Mouse (Mus musculus) CH12.LX (cell line): ENCODE measurements around the gene Lrp6. TPM values are rescaled to one million over a fixed set of nuclear protein-coding genes. Genes with fewer than 3 reads are reported as not detected.

Experiments
- DNase-seq: peaks from one replicate; pipeline ENCODE4 v3.0.0-alpha.2; 2013; ENCODE audit errors: extremely low read depth
- H3K27ac ChIP-seq: 2 replicates; pipeline ENCODE4 v1.5.1; 2012; ENCODE audit warnings: low read depth, mild to moderate bottlenecking, control low read depth, moderate library complexity; ENCODE audit not compliant: insufficient read depth
- H3K27me3 ChIP-seq: replicated peaks from 2 replicates; pipeline ENCODE3; 2012; ENCODE audit warnings: inconsistent platforms
- H3K36me3 ChIP-seq, 2 experiments: replicated peaks in 1 of 2; 2 replicates each; pipeline versions ENCODE3 to v1.6.1; 2012; ENCODE audit warnings: inconsistent platforms in 1 of 2, low read length in 1 of 2, mild to moderate bottlenecking in 1 of 2, mixed read lengths in 1 of 2, moderate library complexity in 1 of 2; ENCODE audit not compliant: control insufficient read depth in 1 of 2, insufficient read depth in 1 of 2
- H3K4me1 ChIP-seq, 2 experiments: 2 replicates each; pipeline ENCODE4 v1.6.1; 2012; ENCODE audit warnings: inconsistent platforms in 1 of 2, moderate library complexity in 1 of 2; ENCODE audit not compliant: insufficient read depth in 2 of 2, control insufficient read depth in 1 of 2
- H3K4me2 ChIP-seq: 2 replicates; pipeline ENCODE4 v1.6.1; 2012; ENCODE audit warnings: low read depth, mild to moderate bottlenecking, control low read depth; ENCODE audit not compliant: poor library complexity, insufficient read depth, severe bottlenecking
- H3K4me3 ChIP-seq, 3 experiments: fragments of 150-350 bp in 1 of 3; sonication (generic) in 1 of 3; replicated peaks in 1 of 3; 2 replicates each; pipeline versions ENCODE3 to v1.5.1; 2011 to 2012; ENCODE audit warnings: low read depth in 2 of 3, low read length in 2 of 3, mild to moderate bottlenecking in 2 of 3, moderate library complexity in 2 of 3, control low read depth in 1 of 3, improper control_type of control experiment in 1 of 3, inconsistent platforms in 1 of 3, mixed read lengths in 1 of 3; ENCODE audit not compliant: poor library complexity in 1 of 3
- H3K79me2 ChIP-seq: replicated peaks from 2 replicates; pipeline ENCODE4 v1.6.1; 2012; ENCODE audit warnings: mild to moderate bottlenecking, moderate library complexity; ENCODE audit not compliant: control insufficient read depth, poor library complexity, insufficient read depth, severe bottlenecking; ENCODE audit errors: extremely low read depth
- H3K9ac ChIP-seq: 2 replicates; pipeline ENCODE4 v1.6.1; 2012; ENCODE audit warnings: low read depth, mild to moderate bottlenecking, control low read depth, moderate library complexity; ENCODE audit not compliant: insufficient read depth
- H3K9me3 ChIP-seq: replicated peaks from 2 replicates; pipeline ENCODE3; 2012; ENCODE audit warnings: low read length, inconsistent platforms, mixed read lengths
- BHLHE40 ChIP-seq: IDR thresholded peaks from 2 replicates; pipeline ENCODE4 v1.6.1; 2011; ENCODE audit warnings: mild to moderate bottlenecking, low read depth, low read length, improper control_type of control experiment
- CHD1 ChIP-seq: IDR thresholded peaks from 2 replicates; pipeline ENCODE4 v1.6.1; 2012; ENCODE audit warnings: low read depth, low read length, improper control_type of control experiment, inconsistent platforms
- CHD2 ChIP-seq: IDR thresholded peaks from 2 replicates; pipeline ENCODE4 v1.6.1; 2011; ENCODE audit warnings: low read length, improper control_type of control experiment
- CTCF ChIP-seq, 2 experiments: IDR thresholded peaks in 1 of 2; conservative IDR thresholded peaks in 1 of 2; 2 replicates each; pipeline ENCODE4 v1.5.1; 2011 to 2012; ENCODE audit warnings: low read depth in 2 of 2, low read length in 2 of 2, improper control_type of control experiment in 1 of 2, inconsistent platforms in 1 of 2, mild to moderate bottlenecking in 1 of 2, moderate library complexity in 1 of 2
- E2F4 ChIP-seq: IDR thresholded peaks from 2 replicates; pipeline ENCODE4 v1.6.1; 2011; ENCODE audit warnings: low read depth, low read length, improper control_type of control experiment; ENCODE audit not compliant: insufficient replicate concordance
- ELF1 ChIP-seq: IDR thresholded peaks from 2 replicates; pipeline ENCODE4 v1.6.1; 2014; ENCODE audit warnings: low read depth, mild to moderate bottlenecking, inconsistent platforms, low read length, improper control_type of control experiment
- EP300 ChIP-seq: IDR thresholded peaks from 2 replicates; pipeline ENCODE4 v1.6.1; 2011; ENCODE audit warnings: low read length, improper control_type of control experiment
- ETS1 ChIP-seq: conservative IDR thresholded peaks from 2 replicates; pipeline ENCODE4 v1.6.1; 2012; ENCODE audit warnings: low read depth, mild to moderate bottlenecking, inconsistent platforms, low read length, improper control_type of control experiment, moderate library complexity
- GABPA ChIP-seq: IDR thresholded peaks from 2 replicates; pipeline ENCODE4 v1.6.1; 2012; ENCODE audit warnings: low read depth, low read length, improper control_type of control experiment, inconsistent platforms; ENCODE audit not compliant: insufficient replicate concordance
- HCFC1 ChIP-seq: IDR thresholded peaks from 2 replicates; pipeline ENCODE4 v1.6.1; 2012; ENCODE audit warnings: low read depth, mild to moderate bottlenecking, inconsistent platforms, low read length, improper control_type of control experiment
- IRF4 ChIP-seq: IDR thresholded peaks from 2 replicates; pipeline ENCODE4 v1.6.1; 2014; ENCODE audit warnings: low read depth, mild to moderate bottlenecking, inconsistent platforms, low read length, improper control_type of control experiment
- JUN ChIP-seq: IDR thresholded peaks from 2 replicates; pipeline ENCODE4 v1.6.1; 2011; ENCODE audit warnings: low read depth, mild to moderate bottlenecking, low read length, improper control_type of control experiment, moderate library complexity; ENCODE audit not compliant: insufficient read depth
- JUND ChIP-seq: conservative IDR thresholded peaks from 2 replicates; pipeline ENCODE4 v1.6.1; 2011; ENCODE audit warnings: low read depth, low read length, improper control_type of control experiment
- KAT2A ChIP-seq: IDR thresholded peaks from 2 replicates; pipeline ENCODE4 v1.6.1; 2012; ENCODE audit warnings: low read length, improper control_type of control experiment, inconsistent platforms; ENCODE audit not compliant: insufficient replicate concordance
- MAFK ChIP-seq: IDR thresholded peaks from 2 replicates; pipeline ENCODE4 v1.6.1; 2011; ENCODE audit warnings: low read length, improper control_type of control experiment; ENCODE audit not compliant: insufficient replicate concordance
- MAX ChIP-seq: IDR thresholded peaks from 2 replicates; pipeline ENCODE4 v1.6.1; 2011; ENCODE audit warnings: low read length, improper control_type of control experiment
- MAZ ChIP-seq: IDR thresholded peaks from 2 replicates; pipeline ENCODE4 v1.6.1; 2012; ENCODE audit warnings: low read depth, mild to moderate bottlenecking, inconsistent platforms, low read length, improper control_type of control experiment, moderate library complexity
- MEF2A ChIP-seq: IDR thresholded peaks from 2 replicates; pipeline ENCODE4 v1.6.1; 2014; ENCODE audit warnings: low read depth, mild to moderate bottlenecking, inconsistent platforms, low read length, improper control_type of control experiment, borderline replicate concordance
- MXI1 ChIP-seq: IDR thresholded peaks from 2 replicates; pipeline ENCODE4 v1.6.1; 2011; ENCODE audit warnings: mild to moderate bottlenecking, low read depth, low read length, improper control_type of control experiment
- MYC ChIP-seq: IDR thresholded peaks from 2 replicates; pipeline ENCODE4 v1.6.1; 2011; ENCODE audit warnings: low read depth, mild to moderate bottlenecking, improper control_type of control experiment, low read length
- NELFE ChIP-seq: IDR thresholded peaks from 2 replicates; pipeline ENCODE4 v1.6.1; 2011; ENCODE audit warnings: low read depth, low read length, improper control_type of control experiment
- NRF1 ChIP-seq: IDR thresholded peaks from 2 replicates; pipeline ENCODE4 v1.6.1; 2014; ENCODE audit warnings: low read depth, mild to moderate bottlenecking, inconsistent platforms, low read length, improper control_type of control experiment, moderate library complexity
- PAX5 ChIP-seq: IDR thresholded peaks from 2 replicates; pipeline ENCODE4 v1.6.1; 2012; ENCODE audit warnings: low read length, inconsistent platforms, mixed read lengths
- POLR2A ChIP-seq: IDR thresholded peaks from 2 replicates; pipeline ENCODE4 v1.6.1; 2011; ENCODE audit warnings: low read depth, mild to moderate bottlenecking, improper control_type of control experiment, low read length
- POLR2AphosphoS2 ChIP-seq: IDR thresholded peaks from 2 replicates; pipeline ENCODE4 v1.6.1; 2011; ENCODE audit warnings: low read depth, low read length, improper control_type of control experiment
- RAD21 ChIP-seq: IDR thresholded peaks from 2 replicates; pipeline ENCODE4 v1.6.1; 2011; ENCODE audit warnings: low read depth, mild to moderate bottlenecking, low read length, improper control_type of control experiment, moderate library complexity
- RCOR1 ChIP-seq: conservative IDR thresholded peaks from 2 replicates; pipeline ENCODE4 v1.6.1; 2012; ENCODE audit warnings: low read depth, mild to moderate bottlenecking, inconsistent platforms, low read length, improper control_type of control experiment
- SIN3A ChIP-seq: IDR thresholded peaks from 2 replicates; pipeline ENCODE4 v1.6.1; 2012; ENCODE audit warnings: low read length, improper control_type of control experiment, inconsistent platforms
- SMC3 ChIP-seq: IDR thresholded peaks from 2 replicates; pipeline ENCODE4 v1.6.1; 2011; ENCODE audit warnings: low read depth, low read length, improper control_type of control experiment
- TBP ChIP-seq: conservative IDR thresholded peaks from 2 replicates; pipeline ENCODE4 v1.6.1; 2011; ENCODE audit warnings: low read depth, low read length, improper control_type of control experiment
- TCF12 ChIP-seq: IDR thresholded peaks from 2 replicates; pipeline ENCODE4 v1.6.1; 2014; ENCODE audit warnings: low read depth, mild to moderate bottlenecking, inconsistent platforms, low read length, improper control_type of control experiment
- UBTF ChIP-seq: IDR thresholded peaks from 2 replicates; pipeline ENCODE4 v1.6.1; 2012; ENCODE audit warnings: low read depth, mild to moderate bottlenecking, inconsistent platforms, low read length, improper control_type of control experiment, moderate library complexity
- USF1 ChIP-seq: IDR thresholded peaks from 2 replicates; pipeline ENCODE4 v1.6.1; 2014; ENCODE audit warnings: low read depth, mild to moderate bottlenecking, inconsistent platforms, low read length, improper control_type of control experiment
- USF2 ChIP-seq: conservative IDR thresholded peaks from 2 replicates; pipeline ENCODE4 v1.6.1; 2011; ENCODE audit warnings: low read depth, low read length, improper control_type of control experiment
- ZC3H11A ChIP-seq: IDR thresholded peaks from 2 replicates; pipeline ENCODE4 v1.6.1; 2012; ENCODE audit warnings: low read depth, mild to moderate bottlenecking, inconsistent platforms, low read length, improper control_type of control experiment
- ZKSCAN1 ChIP-seq: IDR thresholded peaks from 2 replicates; pipeline ENCODE4 v1.6.1; 2012; ENCODE audit warnings: low read depth, inconsistent platforms, low read length, improper control_type of control experiment, borderline replicate concordance
- ZMIZ1 ChIP-seq: IDR thresholded peaks from 2 replicates; pipeline ENCODE4 v1.6.1; 2012; ENCODE audit warnings: low read depth, mild to moderate bottlenecking, inconsistent platforms, low read length, improper control_type of control experiment
- ZNF384 ChIP-seq: IDR thresholded peaks from 2 replicates; pipeline ENCODE4 v1.6.1; 2012; ENCODE audit warnings: low read depth, low read length, improper control_type of control experiment, inconsistent platforms
- dilution Hi-C: fragments of 300-500 bp; cut with MboI; formaldehyde crosslinking; loops from 2 replicates; pipeline ENCODE4 v1.14.3; 2020; ENCODE audit warnings: low sequenced_read_pairs; ENCODE audit not compliant: extremely low pct_unique_long_range_greater_than_20kb, extremely low pct_ligation_motif_present
- in situ Hi-C: fragments of 300-500 bp; cut with MboI; formaldehyde crosslinking; loops from 3 replicates; pipeline ENCODE4 v1.14.3; 2019; ENCODE audit warnings: low sequenced_read_pairs, low pct_ligation_motif_present, low pct_unique_long_range_greater_than_20kb, mixed read lengths
- polyA plus RNA-seq: library from polyadenylated mRNA; unstranded; fragments of >175 nt; gene quantifications from 2 replicates; pipeline ENCODE4 v1.2.1, GENCODE M21; 2012; ENCODE audit warnings: low read depth; ENCODE audit not compliant: insufficient read length
- total RNA-seq, 2 experiments: library from RNA; depleted of rRNA; stranded (reverse); fragments of 300-350 nt in 1 of 2; fragments of >200 nt in 1 of 2; gene quantifications; 2 replicates each; pipeline ENCODE4 v1.2.3; 2012 to 2014

The Lrp6 gene
- total and polyA plus RNA-seq, 3 experiments = 12.4 to 15.6 (median 13.3) TPM

- H3K9ac ChIP-seq = no peak overlapping the region
- peak; percentile 73 for DNase-seq
- TF ChIP-seq E2F4 = no peak
- no peak for TF ChIP-seq ZMIZ1
- peak; percentile 47 for TF ChIP-seq USF1
- no peak for TF ChIP-seq ELF1
- no peak for TF ChIP-seq MEF2A
- TF ChIP-seq HCFC1 = no peak
- peak; percentile 85 for TF ChIP-seq MYC
- peak; percentile 47 for TF ChIP-seq ZC3H11A
- peak; percentile 92 for TF ChIP-seq BHLHE40
- peak; percentile 46; the same call in 1 of the 2 replicates for TF ChIP-seq NELFE
- peak; percentile 74 for TF ChIP-seq SIN3A
- no peak; the same call in 1 of the 2 replicates for TF ChIP-seq USF2
- peak; percentile 17; the same call in 1 of the 2 replicates for TF ChIP-seq JUND
- TF ChIP-seq MXI1 = peak; percentile 83
- no peak for TF ChIP-seq JUN
- TF ChIP-seq NRF1 = no peak
- TF ChIP-seq POLR2A = no peak
- TF ChIP-seq UBTF = no peak
- TF ChIP-seq ZNF384 = peak; percentile 70
- no peak for TF ChIP-seq CHD2
- peak; percentile 92 for TF ChIP-seq SMC3
- no peak for TF ChIP-seq MAFK
- peak; percentile 81 for TF ChIP-seq MAX
- peak; percentile 85 for TF ChIP-seq RAD21
- no peak for TF ChIP-seq KAT2A
- no peak for TF ChIP-seq ZKSCAN1
- TF ChIP-seq RCOR1 = no peak
- TF ChIP-seq IRF4 = 0 out of 2 replicates have a peak, but pooled peaks have one; percentile 31
- TF ChIP-seq PAX5 = no peak
- TF ChIP-seq GABPA = no peak
- no peak for TF ChIP-seq MAZ
- TF ChIP-seq CTCF (conservative IDR thresholded peaks at IDR 0.05 in 1 of 2, IDR thresholded peaks at IDR 0.05 in 1 of 2; ENCODE audit: low read depth in 2 of 2, low read length in 2 of 2) = peak; percentile 93 to 97
- 0 out of 2 replicates have a peak, but pooled peaks have one; percentile 22 for TF ChIP-seq TCF12
- no peak for TF ChIP-seq ETS1
- no peak for TF ChIP-seq EP300
- TF ChIP-seq POLR2AphosphoS2 = no peak
- TF ChIP-seq CHD1 = no peak
- TF ChIP-seq TBP = no peak
- TF ChIP-seq, all 38 proteins: peak for 15
- in situ Hi-C loops = loop anchor here (5.0 to 25.0 kb wide), 2 partner anchors 183 to 653 kb away; no protein-coding TSS in a partner anchor
- Histone ChIP-seq H3K4me1 (peaks cover 0 to 5% of the 10 kb centered on the region in 2 experiments; a peak in 2 of 4 replicates), H3K79me2 (no peaks in the 10 kb centered on the region), H3K36me3 (no peaks in the 10 kb centered on the region), H3K4me2 (peak overlapping the region; percentile 90), H3K4me3 (peak overlapping the region in 2 of 3 experiments; percentile 22 to 25), H3K9me3 (no peaks in the 10 kb centered on the region), H3K27ac (no peak overlapping the region), H3K27me3 (no peaks in the 10 kb centered on the region)
- dilution Hi-C loops = no loop called here
These were observed 48.2 kb upstream of the Lrp6 start for GRCm38 (mm10) chr6:134614723-134615648.
